Mouse (Mus musculus): Measurements from ENCODE around the gene Prune2.

GRCm38 (mm10) chr19:16950051-16950450 lies 5.9 kb upstream of the Prune2 start:
- TF ChIP-seq POLR2A (IDR thresholded peaks at IDR 0.05; ENCODE audit: control insufficient read depth, extremely low read depth, insufficient read depth, low read length, poor library complexity) (no peak), CTCF (IDR thresholded peaks at IDR 0.05; ENCODE audit: borderline replicate concordance, control insufficient read depth, extremely low read depth, insufficient read depth, low read length, poor library complexity) (no peak)

All from thymus, adult 2 months (tissue).